Mouse (Mus musculus) midbrain, embryonic 11.5 days (tissue): ENCODE results near the gene Tnks1bp1. TPM values are rescaled to one million over a fixed set of nuclear protein-coding genes. Genes with fewer than 3 reads are reported as not detected.

Experiments used
- ATAC-seq: fragments of 200-750 bp; cut with Nextera tagmentation; 2 replicates; pipeline ENCODE4 v1.8.0; 2017; ENCODE audit warnings: moderate TSS enrichment, moderate library complexity; ENCODE audit not compliant: low FRiP score
- DNase-seq: peaks from one replicate; pipeline ENCODE4 v3.0.0; 2015; ENCODE audit warnings: low spot score; ENCODE audit errors: missing footprints
- H3K27ac ChIP-seq: fragments of 300-500 bp; sonication (generic); 2 replicates; pipeline ENCODE4 v1.5.1; 2014; ENCODE audit warnings: low read depth, low read length
- H3K27me3 ChIP-seq: fragments of 300-500 bp; sonication (generic); 2 replicates; pipeline ENCODE4 v1.6.1; 2014; ENCODE audit warnings: mild to moderate bottlenecking, low read length, moderate library complexity, mixed read lengths; ENCODE audit not compliant: control insufficient read depth, insufficient read depth
- H3K36me3 ChIP-seq: fragments of 300-500 bp; sonication (generic); 2 replicates; pipeline ENCODE4 v1.6.1; 2014; ENCODE audit warnings: mild to moderate bottlenecking, low read length, moderate library complexity, mixed read lengths; ENCODE audit not compliant: control insufficient read depth, insufficient read depth
- H3K4me1 ChIP-seq: fragments of 300-500 bp; sonication (generic); 2 replicates; pipeline ENCODE4 v1.6.1; 2014; ENCODE audit warnings: low read length; ENCODE audit not compliant: control insufficient read depth, insufficient read depth
- H3K4me2 ChIP-seq: fragments of 300-500 bp; sonication (generic); 2 replicates; pipeline ENCODE4 v1.6.1; 2014; ENCODE audit warnings: mild to moderate bottlenecking, moderate library complexity
- H3K4me3 ChIP-seq: fragments of 300-500 bp; sonication (generic); 2 replicates; pipeline ENCODE4 v1.5.1; 2014; ENCODE audit warnings: low read depth, low read length
- H3K9ac ChIP-seq: fragments of 300-500 bp; sonication (generic); 2 replicates; pipeline ENCODE4 v1.6.1; 2014; ENCODE audit warnings: low read length
- H3K9me3 ChIP-seq: fragments of 300-500 bp; sonication (generic); 2 replicates; pipeline ENCODE4 v1.6.1; 2016; ENCODE audit warnings: low read length; ENCODE audit not compliant: control insufficient read depth
- WGBS: fragments of 180-500 bp; shearing (Covaris S2); extraction: QIAGEN DNeasy Blood & Tissue Kit; methylation state at CpG from one replicate; pipeline ENCODE4 v1.1.7; 2014; 5-methylcytosine and 5-hydroxymethylcytosine counted together
- polyA plus RNA-seq: library from polyadenylated mRNA; unstranded; fragments of >200 nt; fragmentation: Nextera tagmentation; extraction: Ambion mirVana; gene quantifications from 2 replicates; pipeline ENCODE4 v1.2.1, GENCODE M21; 2014

Gene Tnks1bp1
- 8.1 and 9.6 TPM in 2 replicates for polyA plus RNA-seq

- Histone ChIP-seq H3K9ac (peak within 1 kb of the TSS; percentile 78), H3K27ac (peak within 1 kb of the TSS; percentile 85), H3K4me2 (peak within 1 kb of the TSS; percentile 69), H3K27me3 (no peaks in the 10 kb centered on the region), H3K36me3 (peaks cover 20% of the 10 kb centered on the region), H3K4me3 (peak within 1 kb of the TSS; percentile 61), H3K4me1 (peaks cover 24% of the 10 kb centered on the region), H3K9me3 (no peaks in the 10 kb centered on the region)
- DNase-seq = peak; percentile 99
- WGBS = under 1% methylated on average over 42 of the region's 42 CpGs
- ATAC-seq = peak; percentile 88
Observed at GRCm38 (mm10) chr2:85047596-85048167, at the start of gene Tnks1bp1. TSS of gene Tnks1bp1 (plus strand) at chr2:85048022.

DNA sequence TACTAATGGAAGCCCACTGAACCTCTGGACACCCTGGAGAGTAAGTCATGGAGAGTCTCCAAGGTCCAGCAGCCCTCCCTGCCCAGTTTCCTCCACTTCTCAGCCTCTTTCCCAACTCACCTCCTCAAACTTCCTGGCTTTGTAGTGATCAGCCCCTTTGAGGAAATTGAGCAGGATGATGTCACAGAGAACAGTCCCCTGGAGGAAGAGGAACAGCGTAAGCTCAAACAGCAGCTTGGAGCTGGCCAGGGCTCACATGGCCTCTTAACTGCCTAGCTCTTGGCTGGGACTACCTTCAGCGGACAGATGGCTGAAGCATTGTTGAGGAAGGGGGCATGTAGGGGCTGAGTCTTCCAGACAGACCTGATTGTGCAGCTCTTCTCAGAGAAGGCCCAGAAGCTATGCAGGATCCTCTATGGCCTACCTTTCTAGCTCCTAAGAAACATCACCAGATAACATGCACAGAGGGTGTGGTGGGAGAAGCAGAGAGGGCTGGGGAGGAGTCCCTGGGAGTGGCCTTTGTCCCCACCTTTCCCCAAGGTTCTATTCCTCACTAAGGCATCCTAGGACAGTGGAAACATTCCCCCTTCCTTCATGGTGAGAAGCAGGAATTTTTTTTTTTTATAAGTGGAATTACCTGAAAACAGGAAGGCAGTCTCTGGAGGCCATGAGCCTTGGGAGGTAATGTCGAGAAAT, 48.2 kb upstream of the Tnks1bp1 start:
- Histone ChIP-seq H3K27me3 (no peaks in the 10 kb centered on the region), H3K9ac (no peak overlapping the region), H3K36me3 (no peaks in the 10 kb centered on the region), H3K9me3 (no peaks in the 10 kb centered on the region), H3K27ac (no peak overlapping the region), H3K4me2 (no peak overlapping the region), H3K4me3 (no peak overlapping the region), H3K4me1 (no peaks in the 10 kb centered on the region)
- DNase-seq (no peak), ATAC-seq (no peak)
- 87% methylated on average over 3 of the region's 3 CpGs for WGBS

DNA sequence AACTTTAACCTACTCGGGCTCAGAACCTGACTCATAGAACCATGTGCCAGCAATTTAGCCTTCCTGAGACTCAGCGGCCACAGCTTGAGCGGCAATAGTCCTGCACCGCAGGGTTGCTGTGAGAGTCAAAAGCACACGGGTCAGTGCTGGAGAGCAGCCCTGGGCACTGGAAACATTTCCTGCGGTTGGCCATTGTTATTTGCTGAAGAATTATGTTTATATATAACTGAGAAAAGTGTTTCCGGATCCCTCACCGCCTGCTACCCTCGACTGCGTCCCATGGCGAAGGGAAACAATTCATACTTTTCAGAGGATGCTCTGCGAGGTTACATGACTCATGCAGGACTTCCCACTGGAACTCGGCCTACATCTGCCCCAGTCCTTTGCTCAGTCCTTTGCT, 46.3 kb upstream of the Tnks1bp1 start:
- WGBS = 68% methylated on average over 13 of the region's 13 CpGs

DNA sequence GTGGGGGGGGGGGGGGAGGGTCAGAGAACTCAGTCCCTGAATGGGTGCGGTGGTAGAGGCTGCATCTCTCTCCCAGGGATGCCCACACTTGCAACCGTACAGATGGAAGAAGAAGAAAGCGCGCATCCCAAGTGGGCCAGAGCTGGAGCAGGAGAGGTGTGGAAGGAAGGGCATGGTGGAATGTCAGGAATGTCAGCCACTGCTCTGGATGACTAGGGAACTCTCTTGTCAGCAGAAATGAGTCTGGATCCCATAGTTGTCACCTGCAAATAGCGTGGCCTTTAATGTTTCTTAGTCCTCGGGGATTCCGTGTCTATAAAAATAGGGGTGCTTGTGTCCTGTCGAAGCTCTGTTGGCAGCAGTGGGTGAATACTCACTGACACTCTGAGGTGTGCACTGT, 45.2 kb upstream of the Tnks1bp1 start:
- no peaks in the 10 kb centered on the region for H3K4me1 ChIP-seq
- no peak overlapping the region for H3K27ac ChIP-seq
- H3K9ac ChIP-seq = no peak overlapping the region
- H3K36me3 ChIP-seq = no peaks in the 10 kb centered on the region
- H3K27me3 ChIP-seq = no peaks in the 10 kb centered on the region
- ATAC-seq = no peak
- 89% methylated on average over 8 of the region's 8 CpGs for WGBS
- H3K4me2 ChIP-seq = no peak overlapping the region
- no peak overlapping the region for H3K4me3 ChIP-seq
- H3K9me3 ChIP-seq = no peaks in the 10 kb centered on the region
- DNase-seq = no peak

More for the DNA sequence above, 46.3 kb upstream of the Tnks1bp1 start:
- DNase-seq (no peak), ATAC-seq (no peak)
- H3K9me3 ChIP-seq = no peaks in the 10 kb centered on the region
- no peaks in the 10 kb centered on the region for H3K36me3 ChIP-seq
- H3K27ac ChIP-seq = no peak overlapping the region
- no peak overlapping the region for H3K4me3 ChIP-seq
- no peaks in the 10 kb centered on the region for H3K27me3 ChIP-seq
- no peak overlapping the region for H3K4me2 ChIP-seq
- H3K9ac ChIP-seq = no peak overlapping the region
- H3K4me1 ChIP-seq = no peaks in the 10 kb centered on the region

DNA sequence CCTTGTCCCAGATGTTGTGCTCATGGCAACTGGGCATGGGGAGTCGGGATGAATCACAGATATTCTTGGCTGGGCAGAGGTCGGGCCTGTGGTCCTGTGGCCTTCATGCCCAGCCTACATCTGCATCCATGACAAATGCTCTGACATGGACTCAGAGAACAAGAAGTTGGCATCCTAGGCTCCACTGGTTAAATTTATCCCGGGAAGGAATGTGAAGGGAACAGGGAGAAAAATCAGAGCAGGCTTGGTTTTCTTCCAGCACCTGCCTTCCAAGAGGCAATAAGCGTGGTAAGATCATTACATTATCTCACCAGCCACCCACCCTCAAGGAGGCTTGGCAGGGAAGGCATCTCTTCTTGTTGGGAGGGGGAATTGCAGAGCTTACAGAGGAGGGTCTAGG, 43.5 kb upstream of the Tnks1bp1 start:
- H3K27ac ChIP-seq = no peak overlapping the region
- no peaks in the 10 kb centered on the region for H3K4me1 ChIP-seq
- H3K27me3 ChIP-seq = no peaks in the 10 kb centered on the region
- no peak for ATAC-seq
- H3K4me2 ChIP-seq = no peak overlapping the region
- no peak overlapping the region for H3K4me3 ChIP-seq
- H3K9me3 ChIP-seq = no peaks in the 10 kb centered on the region
- no peak overlapping the region for H3K9ac ChIP-seq
- WGBS = 87% methylated on average over 4 of the region's 4 CpGs
- no peaks in the 10 kb centered on the region for H3K36me3 ChIP-seq
- no peak for DNase-seq

- Histone ChIP-seq H3K27ac (no peak overlapping the region), H3K9ac (no peak overlapping the region), H3K27me3 (no peaks in the 10 kb centered on the region), H3K4me3 (no peak overlapping the region), H3K9me3 (no peaks in the 10 kb centered on the region), H3K36me3 (no peaks in the 10 kb centered on the region), H3K4me1 (no peaks in the 10 kb centered on the region), H3K4me2 (no peak overlapping the region)
- ATAC-seq (no peak), DNase-seq (no peak)
- WGBS = 84% methylated on average over 7 of the region's 7 CpGs
Observed at GRCm38 (mm10) chr2:85006600-85006999, 41.2 kb upstream of the Tnks1bp1 start.

GRCm38 (mm10) chr2:85007729-85008128, 40.1 kb upstream of the Tnks1bp1 start:
- Histone ChIP-seq H3K9ac (no peak overlapping the region), H3K27me3 (no peaks in the 10 kb centered on the region), H3K4me2 (no peak overlapping the region), H3K4me3 (no peak overlapping the region), H3K9me3 (no peaks in the 10 kb centered on the region), H3K27ac (no peak overlapping the region), H3K4me1 (no peaks in the 10 kb centered on the region), H3K36me3 (no peaks in the 10 kb centered on the region)
- ATAC-seq (peak; percentile 47; the same call in 1 of the 2 replicates), DNase-seq (peak; percentile 87)
- WGBS = 21% methylated on average over 4 of the region's 4 CpGs

DNA sequence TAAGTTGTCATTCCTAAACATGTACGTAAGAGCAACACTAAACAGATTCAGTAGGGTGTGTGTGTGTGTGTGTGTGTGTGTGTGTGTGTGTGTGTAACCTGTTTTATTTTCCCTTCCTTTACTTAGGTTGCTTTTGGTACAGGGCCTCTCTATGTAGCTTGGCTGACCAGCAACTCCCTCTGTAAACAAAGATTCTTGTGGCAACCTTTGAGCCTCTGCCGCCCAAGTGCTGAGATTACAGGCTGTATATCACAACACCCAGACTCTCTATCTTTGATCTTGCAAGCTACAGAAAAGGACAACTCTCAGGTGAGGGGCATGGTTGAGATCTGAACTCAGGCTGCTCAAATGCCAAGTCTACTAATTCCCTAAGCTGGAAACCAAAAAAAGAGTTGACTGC, 38.6 kb upstream of the Tnks1bp1 start:
- no peaks in the 10 kb centered on the region for H3K4me1 ChIP-seq
- DNase-seq = no peak
- H3K9me3 ChIP-seq = no peaks in the 10 kb centered on the region
- H3K27ac ChIP-seq = no peak overlapping the region
- no peaks in the 10 kb centered on the region for H3K36me3 ChIP-seq
- no peaks in the 10 kb centered on the region for H3K27me3 ChIP-seq
- H3K9ac ChIP-seq = no peak overlapping the region
- no peak overlapping the region for H3K4me2 ChIP-seq
- no peak for ATAC-seq
- no peak overlapping the region for H3K4me3 ChIP-seq
- WGBS = 81% methylated on average over 2 of the region's 2 CpGs

GRCm38 (mm10) chr2:85011906-85012604, 35.8 kb upstream of the Tnks1bp1 start:
- H3K4me2 ChIP-seq = no peak overlapping the region

More at GRCm38 (mm10) chr2:85011906-85012604, 35.8 kb upstream of the Tnks1bp1 start:
- no peaks in the 10 kb centered on the region for H3K36me3 ChIP-seq
- WGBS = 78% methylated on average over 9 of the region's 9 CpGs
- ATAC-seq (0 out of 2 replicates have a peak, but pooled peaks have one; percentile 27), DNase-seq (no peak)
- no peaks in the 10 kb centered on the region for H3K9me3 ChIP-seq
- no peak overlapping the region for H3K4me3 ChIP-seq
- no peaks in the 10 kb centered on the region for H3K27me3 ChIP-seq
- no peak overlapping the region for H3K27ac ChIP-seq
- H3K9ac ChIP-seq = no peak overlapping the region
- H3K4me1 ChIP-seq = no peaks in the 10 kb centered on the region
